Comparison of ENCODE assay signal across 7 mouse cellular contexts in the genomic region with DNA sequence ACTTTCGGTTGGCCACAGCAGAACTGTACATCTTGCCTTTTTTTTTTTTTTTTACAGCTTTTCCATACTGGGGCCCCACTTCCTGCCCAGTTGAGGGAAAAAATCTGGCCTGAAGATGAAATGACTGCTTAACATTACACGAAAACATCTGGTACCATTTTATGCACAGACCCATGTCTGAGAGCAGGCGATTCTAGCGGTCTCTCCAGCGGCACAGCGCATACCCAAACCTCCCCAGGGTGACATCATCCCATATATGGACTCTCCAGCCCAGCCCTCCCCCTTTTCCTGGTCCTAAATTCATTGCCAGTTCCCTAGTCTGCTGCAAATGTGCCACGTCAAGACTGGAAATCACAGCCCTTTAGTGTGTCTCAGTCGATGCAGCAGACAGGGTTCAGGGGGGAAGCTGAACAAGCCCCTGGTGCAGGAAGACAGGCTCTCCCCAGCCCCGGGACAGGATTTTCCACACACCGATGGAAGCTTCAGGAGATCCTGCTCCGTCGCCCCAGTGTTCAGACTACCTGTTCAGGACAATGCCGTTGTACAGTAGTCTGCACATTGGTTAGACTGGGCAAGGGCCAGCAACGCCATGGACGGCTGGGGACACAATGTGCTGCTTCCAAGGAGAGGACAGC.
DNase-seq lines count a peak whose midpoint lies in the region; TF ChIP-seq lines count a peak whose summit lies in the region.

No protein-coding gene starts in this region.

- H3K27me3 ChIP-seq in embryonic facial prominence, embryonic 10.5 days (replicated peaks; ENCODE audit: low read depth, poor library complexity, severe bottlenecking) = 0 out of 2 replicates have a peak, but pooled peaks cover 4% of the 10 kb centered on the region
- H3K27me3 ChIP-seq in heart, adult 2 months (ENCODE audit: control insufficient read depth, insufficient read depth, low read length) = no peaks in the 10 kb centered on the region
- H3K27me3 ChIP-seq in testis, adult 2 months (ENCODE audit: control insufficient read depth, insufficient read depth, low read length) = no peaks in the 10 kb centered on the region

- H3K4me3 ChIP-seq in embryonic facial prominence, embryonic 10.5 days = peak overlapping the region; percentile 74
- H3K4me3 ChIP-seq in heart, adult 2 months = peak overlapping the region; percentile 46
- H3K4me3 ChIP-seq in testis, adult 2 months (ENCODE audit: control insufficient read depth, low read depth, low read length) = peak overlapping the region; percentile 9

- TF ChIP-seq CTCF in heart, adult 2 months (IDR thresholded peaks at IDR 0.05) = no peak
- TF ChIP-seq CTCF in testis, adult 2 months (IDR thresholded peaks at IDR 0.05; ENCODE audit: control insufficient read depth, insufficient read depth, insufficient replicate concordance, low read depth, low read length) = no peak

- no peaks in the 10 kb centered on the region for H3K79me2 ChIP-seq in heart, adult 2 months (replicated peaks; ENCODE audit: control insufficient read depth, insufficient read depth, low read length)

- H3K27ac ChIP-seq in embryonic facial prominence, embryonic 10.5 days (replicated peaks) = peak overlapping the region; percentile 96
- H3K27ac ChIP-seq in heart, adult 2 months = peak overlapping the region; percentile 86
- H3K27ac ChIP-seq in testis, adult 2 months (ENCODE audit: control insufficient read depth, insufficient read depth, low read depth, low read length) = peak overlapping the region; percentile 79

- TF ChIP-seq POLR2A in heart, adult 2 months (IDR thresholded peaks at IDR 0.05; ENCODE audit: insufficient read depth, low read depth, low read length) = peak; percentile 62
- peak; percentile 41; the same call in 1 of the 2 replicates for TF ChIP-seq POLR2A in testis, adult 2 months (IDR thresholded peaks at IDR 0.05; ENCODE audit: control insufficient read depth, low read depth, low read length)

- intact Hi-C loops in heart, adult 2 months (cut with DNase I) = loop anchor here (2.0 to 5.0 kb wide), 2 partner anchors 31 to 215 kb away; no protein-coding TSS in a partner anchor

- H3K9ac ChIP-seq in heart, adult 2 months (ENCODE audit: low read depth, low read length) = peak overlapping the region; percentile 41

- no peaks in the 10 kb centered on the region for H3K9me3 ChIP-seq in embryonic facial prominence, embryonic 10.5 days

- H3K36me3 ChIP-seq in embryonic facial prominence, embryonic 10.5 days (replicated peaks) = peaks cover 8% of the 10 kb centered on the region; the same call in 1 of the 2 replicates
- H3K36me3 ChIP-seq in heart, adult 2 months (ENCODE audit: control insufficient read depth, insufficient read depth, low read length) = peaks cover 2% of the 10 kb centered on the region
- no peaks in the 10 kb centered on the region for H3K36me3 ChIP-seq in testis, adult 2 months (ENCODE audit: control insufficient read depth, insufficient read depth, low read length)

- H3K4me1 ChIP-seq in embryonic facial prominence, embryonic 10.5 days = peaks cover 39% of the 10 kb centered on the region
- H3K4me1 ChIP-seq in heart, adult 2 months (ENCODE audit: control insufficient read depth, insufficient read depth, low read length) = peaks cover 4% of the 10 kb centered on the region
- peaks cover 3% of the 10 kb centered on the region for H3K4me1 ChIP-seq in testis, adult 2 months (ENCODE audit: control insufficient read depth, insufficient read depth, low read length)

- DNase-seq in embryonic facial prominence, embryonic 10.5 days (ENCODE audit: low spot score) = peak; percentile 91
- DNase-seq in heart, adult 2 months = peak; percentile 76
- peak; percentile 34 for DNase-seq in kidney, adult 11 months
- peak; percentile 45 to 58 for DNase-seq in lung, adult 18-20 months
- DNase-seq in layer of hippocampus, adult 9-10 months (ENCODE audit: low spot score) = no peak
- DNase-seq in T-cell, adult 2 months (ENCODE audit: low spot score) = no peak

- WGBS in embryonic facial prominence, embryonic 10.5 days = 28% methylated on average over 15 of the region's 15 CpGs
- WGBS in heart, adult 2 months = 33% methylated on average over 15 of the region's 15 CpGs

- 0 out of 2 replicates have a peak, but pooled peaks have one; percentile 12 for TF ChIP-seq EP300 in heart, adult 2 months (IDR thresholded peaks at IDR 0.05; ENCODE audit: insufficient read depth, low read depth, low read length)

Comparison
In these comparisons a context has a peak if more than half of its experiments do, and no peak if none do; other contexts are left out.
1. DNase-seq: peak in embryonic facial prominence, embryonic 10.5 days (single experiment), heart, adult 2 months (2 of 2), kidney, adult 11 months (single experiment) and lung, adult 18-20 months (2 of 2); none in layer of hippocampus, adult 9-10 months (single experiment) and T-cell, adult 2 months (single experiment).
2. H3K4me3 ChIP-seq: peak in every context shown above with its lines; median percentile 74 in embryonic facial prominence, embryonic 10.5 days; 46 in heart, adult 2 months; 9 in testis, adult 2 months.
3. Peak in every context shown above with its lines, with median percentiles within 50 percentile points of each other: H3K27ac ChIP-seq.